Mouse (Mus musculus): Measurements from ENCODE around the gene Ctcf. TPM values are rescaled to one million over a fixed set of nuclear protein-coding genes. Genes with fewer than 3 reads are reported as not detected.

The Ctcf gene
- polyA plus RNA-seq, 1 experiment, result 69.7 TPM

DNA sequence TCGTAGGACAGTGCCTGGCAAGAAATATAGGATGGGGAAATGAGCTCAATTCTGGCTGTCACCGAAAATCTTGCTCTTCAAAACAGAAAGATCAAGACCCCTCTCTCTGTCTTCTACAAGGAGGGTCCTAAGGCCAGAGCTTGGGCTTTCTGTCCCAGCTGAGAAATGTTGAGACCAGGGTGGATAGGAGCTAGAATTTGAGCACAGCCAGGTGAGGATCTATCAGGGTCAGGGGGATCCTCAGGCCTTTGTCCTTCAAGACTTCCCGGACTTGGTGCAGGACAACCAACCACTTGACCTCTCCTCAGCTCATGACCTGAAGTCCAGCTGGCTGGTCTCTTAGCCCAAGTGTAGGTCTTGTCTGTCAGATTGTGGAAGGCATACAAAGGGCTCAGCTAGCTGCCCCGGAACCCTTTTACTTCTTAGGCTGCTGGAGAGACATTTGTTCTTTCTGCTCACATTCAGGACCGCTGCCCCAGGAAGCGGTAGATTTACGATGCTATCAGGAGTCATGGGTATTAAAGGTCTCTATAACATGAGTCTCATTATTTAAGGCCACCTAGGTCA, 12.6 kb upstream of the Ctcf start:
- H3K4me3 ChIP-seq (ENCODE audit: insufficient read depth, low read length), result no peak overlapping the region
- no peak overlapping the region for H3K27ac ChIP-seq (ENCODE audit: insufficient read depth, low read length)
- TF ChIP-seq CTCF (IDR thresholded peaks at IDR 0.05; ENCODE audit: borderline replicate concordance, insufficient read depth, low read length) (no peak), POLR2A (IDR thresholded peaks at IDR 0.05; ENCODE audit: low read depth, low read length) (no peak)
- H3K4me1 ChIP-seq (ENCODE audit: control insufficient read depth, insufficient read depth, low read length), result peaks cover 5% of the 10 kb centered on the region; the same call in 1 of the 2 replicates

DNA sequence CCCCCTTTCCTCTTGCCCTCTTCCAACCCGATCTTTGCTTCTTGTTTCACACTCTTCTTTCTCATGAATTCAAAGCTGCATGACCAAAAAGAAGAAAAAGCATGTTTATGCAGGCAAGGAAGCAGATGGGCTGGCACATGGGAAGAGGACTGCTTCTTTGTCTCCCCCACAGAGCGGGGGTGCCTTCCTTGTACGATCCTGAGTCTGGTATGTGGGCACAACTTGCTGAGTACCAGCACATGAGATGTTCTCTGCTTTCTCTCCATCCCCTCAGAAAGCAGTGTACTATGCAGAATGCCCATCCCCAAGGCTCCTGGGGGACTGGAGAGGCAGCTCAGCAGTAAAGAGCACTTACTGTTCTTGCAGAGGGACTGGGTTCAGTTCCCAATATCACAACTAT, 12.0 kb upstream of the Ctcf start:
- Histone ChIP-seq H3K4me3 (ENCODE audit: insufficient read depth, low read length) (no peak overlapping the region), H3K4me1 (ENCODE audit: control insufficient read depth, insufficient read depth, low read length) (peaks cover 5% of the 10 kb centered on the region; the same call in 1 of the 2 replicates), H3K27ac (ENCODE audit: insufficient read depth, low read length) (no peak overlapping the region)
- TF ChIP-seq CTCF (IDR thresholded peaks at IDR 0.05; ENCODE audit: borderline replicate concordance, insufficient read depth, low read length), result no peak
- TF ChIP-seq POLR2A (IDR thresholded peaks at IDR 0.05; ENCODE audit: low read depth, low read length), result no peak

DNA sequence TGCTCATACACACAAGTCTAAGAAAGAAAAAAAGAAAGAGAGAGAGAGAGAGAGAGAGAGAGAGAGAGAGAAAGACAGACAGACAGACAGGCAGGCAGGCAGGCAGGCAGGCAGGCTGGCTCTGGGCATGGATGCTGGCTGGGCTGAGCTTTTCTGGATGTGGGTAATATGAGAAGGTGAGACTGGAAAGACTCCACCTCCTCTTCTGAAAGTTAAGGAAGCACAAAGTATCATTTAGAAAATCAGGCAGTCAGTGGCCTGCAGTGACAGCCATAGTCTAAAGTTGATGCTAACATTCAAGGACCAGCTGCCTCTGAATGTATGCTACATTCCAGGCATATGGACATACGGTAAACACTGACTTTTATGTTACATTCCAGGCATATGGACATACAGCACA, 11.5 kb upstream of the Ctcf start:
- Histone ChIP-seq H3K4me3 (ENCODE audit: insufficient read depth, low read length) (no peak overlapping the region), H3K4me1 (ENCODE audit: control insufficient read depth, insufficient read depth, low read length) (peaks cover 5% of the 10 kb centered on the region; the same call in 1 of the 2 replicates), H3K27ac (ENCODE audit: insufficient read depth, low read length) (no peak overlapping the region)
- TF ChIP-seq CTCF (IDR thresholded peaks at IDR 0.05; ENCODE audit: borderline replicate concordance, insufficient read depth, low read length) (no peak), POLR2A (IDR thresholded peaks at IDR 0.05; ENCODE audit: low read depth, low read length) (no peak)

DNA sequence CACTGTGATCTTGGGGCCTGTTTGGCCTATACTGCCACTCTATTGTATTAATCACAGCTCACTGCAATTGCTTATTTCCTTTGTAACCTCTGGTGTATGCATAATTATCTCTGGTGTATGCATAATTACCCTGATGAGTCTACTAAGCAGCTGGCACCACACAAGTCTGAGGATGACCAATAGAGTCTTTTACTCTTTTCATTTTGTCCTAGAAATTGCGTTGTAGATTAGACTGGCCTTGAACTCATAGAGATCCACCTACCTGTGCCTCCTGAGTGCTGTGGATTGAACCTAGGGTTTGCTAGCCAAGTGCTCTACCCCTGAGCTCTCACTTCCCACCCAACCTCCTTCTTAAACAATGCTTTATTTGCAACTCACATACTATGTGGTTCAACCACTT, 10.3 kb upstream of the Ctcf start:
- Histone ChIP-seq H3K4me3 (ENCODE audit: insufficient read depth, low read length) (no peak overlapping the region), H3K27ac (ENCODE audit: insufficient read depth, low read length) (no peak overlapping the region), H3K4me1 (ENCODE audit: control insufficient read depth, insufficient read depth, low read length) (peaks cover 5% of the 10 kb centered on the region; the same call in 1 of the 2 replicates)
- TF ChIP-seq CTCF (IDR thresholded peaks at IDR 0.05; ENCODE audit: borderline replicate concordance, insufficient read depth, low read length) (no peak), POLR2A (IDR thresholded peaks at IDR 0.05; ENCODE audit: low read depth, low read length) (no peak)

DNA sequence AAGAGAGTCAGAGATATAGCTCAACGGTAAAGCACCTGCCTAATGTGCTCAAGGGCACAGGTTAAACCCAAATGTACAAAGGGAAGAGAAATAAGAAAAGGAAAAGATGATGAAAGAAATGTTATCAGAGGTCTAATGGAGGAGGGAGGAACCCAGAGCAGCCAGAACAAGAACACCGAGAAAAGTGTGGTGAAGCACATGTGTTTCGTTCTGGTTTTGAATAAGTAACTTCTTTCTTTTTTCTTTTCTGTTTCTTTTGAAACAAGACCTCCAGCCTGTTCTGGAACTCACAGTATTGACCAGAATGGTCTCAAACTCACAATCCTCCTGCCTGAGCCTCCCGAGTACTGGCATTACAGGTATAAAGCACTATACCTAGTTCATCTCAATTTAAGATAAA, 7.0 kb upstream of the Ctcf start:
- H3K4me1 ChIP-seq (ENCODE audit: control insufficient read depth, insufficient read depth, low read length), result peaks cover 2% of the 10 kb centered on the region; the same call in 1 of the 2 replicates
- no peak for TF ChIP-seq POLR2A (IDR thresholded peaks at IDR 0.05; ENCODE audit: low read depth, low read length)
- TF ChIP-seq CTCF (IDR thresholded peaks at IDR 0.05; ENCODE audit: borderline replicate concordance, insufficient read depth, low read length), result no peak
- H3K27ac ChIP-seq (ENCODE audit: insufficient read depth, low read length), result no peak overlapping the region
- no peak overlapping the region for H3K4me3 ChIP-seq (ENCODE audit: insufficient read depth, low read length)

DNA sequence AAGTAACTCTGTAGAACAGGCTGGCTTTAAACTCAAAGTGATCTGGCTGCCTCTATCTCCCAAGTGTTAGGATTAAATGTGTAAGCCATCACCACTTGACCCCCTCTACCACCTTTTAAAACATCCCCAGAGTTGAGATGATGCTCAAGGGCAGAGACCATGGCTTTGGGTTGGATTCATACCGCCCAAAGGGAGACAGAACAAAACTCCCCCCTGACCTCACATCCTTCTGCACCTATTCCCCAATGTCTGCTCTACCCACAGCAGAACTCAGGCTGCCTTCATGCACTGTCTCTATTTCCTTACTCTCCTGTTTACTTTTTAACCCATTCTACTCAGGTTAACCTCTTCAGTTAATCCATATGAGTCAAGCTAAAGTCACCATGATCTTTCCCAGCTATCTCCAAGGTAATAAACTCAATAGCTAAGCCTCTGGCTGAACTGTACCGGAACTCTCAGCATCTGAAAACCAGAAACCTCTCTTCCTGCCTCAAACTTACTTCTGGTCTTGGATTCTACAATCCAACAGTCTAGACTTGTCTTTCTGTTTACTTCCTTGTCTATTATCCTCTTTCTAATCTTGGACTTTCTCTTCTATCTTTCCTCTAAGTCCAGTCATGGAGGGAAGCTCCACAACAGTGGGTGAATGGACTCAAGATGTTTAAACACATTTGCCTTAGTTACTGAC, 1.5 kb upstream of the Ctcf start:
- Histone ChIP-seq H3K27ac (ENCODE audit: insufficient read depth, low read length) (no peak overlapping the region), H3K4me1 (ENCODE audit: control insufficient read depth, insufficient read depth, low read length) (peaks cover 13% of the 10 kb centered on the region), H3K4me3 (ENCODE audit: insufficient read depth, low read length) (peak overlapping the region; percentile 82; the same call in 1 of the 2 replicates)
- no peak for TF ChIP-seq POLR2A (IDR thresholded peaks at IDR 0.05; ENCODE audit: low read depth, low read length)
- TF ChIP-seq CTCF (IDR thresholded peaks at IDR 0.05; ENCODE audit: borderline replicate concordance, insufficient read depth, low read length), result no peak

DNA sequence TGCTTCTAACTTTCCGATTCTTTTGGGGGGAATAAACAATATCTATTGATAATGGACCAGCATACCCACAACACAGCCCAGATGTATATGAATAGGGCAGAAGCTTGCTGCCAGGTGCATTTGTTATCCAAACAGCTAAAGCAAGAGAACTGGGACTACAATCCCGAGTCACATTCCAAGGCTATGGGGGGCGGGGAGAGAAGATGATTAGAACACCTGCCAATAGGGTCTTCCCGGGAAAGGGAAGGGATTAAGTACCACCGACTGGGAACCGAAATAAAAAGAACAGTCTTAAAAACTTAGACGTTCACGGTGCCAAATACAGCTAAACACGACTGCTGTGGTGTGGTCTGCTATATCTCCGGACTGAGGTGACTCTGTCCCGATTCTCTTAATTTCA, 887 bp upstream of the Ctcf start:
- Histone ChIP-seq H3K27ac (ENCODE audit: insufficient read depth, low read length) (peak overlapping the region; percentile 72), H3K4me3 (ENCODE audit: insufficient read depth, low read length) (peak overlapping the region; percentile 82), H3K4me1 (ENCODE audit: control insufficient read depth, insufficient read depth, low read length) (peaks cover 16% of the 10 kb centered on the region)
- no peak for TF ChIP-seq CTCF (IDR thresholded peaks at IDR 0.05; ENCODE audit: borderline replicate concordance, insufficient read depth, low read length)
- no peak for TF ChIP-seq POLR2A (IDR thresholded peaks at IDR 0.05; ENCODE audit: low read depth, low read length)

DNA sequence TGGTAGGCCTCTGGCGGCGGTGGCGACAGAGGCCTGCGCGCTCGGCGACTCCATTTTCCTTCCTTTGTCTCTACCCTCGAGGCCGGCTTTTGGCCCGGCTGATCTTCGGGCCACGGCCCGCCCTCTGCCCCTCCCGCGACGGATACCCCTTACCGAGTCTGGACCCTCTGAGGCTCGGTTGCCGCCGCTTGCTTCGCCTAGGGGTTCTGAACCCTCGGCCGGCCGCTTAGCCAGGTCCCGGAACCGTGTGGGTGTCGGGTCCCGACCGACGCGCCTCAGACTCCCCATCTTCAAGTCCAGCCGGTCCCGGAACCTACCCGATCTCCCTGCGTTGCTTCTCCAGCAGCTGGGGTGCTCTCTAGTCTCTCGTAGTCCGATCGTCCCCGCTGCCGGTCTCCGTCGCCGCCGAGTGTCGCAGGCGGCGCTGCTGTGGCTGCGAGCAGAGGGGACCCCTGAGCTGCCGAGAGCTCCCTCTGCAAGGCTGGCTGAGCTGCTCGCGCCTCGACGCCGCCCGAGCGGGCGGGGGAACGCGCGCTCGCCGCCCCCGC, 669 bp downstream of the Ctcf start, which contains the start of gene Agrp:
Gene Agrp, minus strand, starts transcription at position 431 of the 548 bp plus-strand sequence.
- Histone ChIP-seq H3K4me1 (ENCODE audit: control insufficient read depth, insufficient read depth, low read length) (peaks cover 16% of the 10 kb centered on the region), H3K27ac (ENCODE audit: insufficient read depth, low read length) (peak within 1 kb of the TSS; percentile 98), H3K4me3 (ENCODE audit: insufficient read depth, low read length) (peak within 1 kb of the TSS; percentile 91)
- TF ChIP-seq CTCF (IDR thresholded peaks at IDR 0.05; ENCODE audit: borderline replicate concordance, insufficient read depth, low read length), result no peak
- TF ChIP-seq POLR2A (IDR thresholded peaks at IDR 0.05; ENCODE audit: low read depth, low read length), result peak; percentile 47

DNA sequence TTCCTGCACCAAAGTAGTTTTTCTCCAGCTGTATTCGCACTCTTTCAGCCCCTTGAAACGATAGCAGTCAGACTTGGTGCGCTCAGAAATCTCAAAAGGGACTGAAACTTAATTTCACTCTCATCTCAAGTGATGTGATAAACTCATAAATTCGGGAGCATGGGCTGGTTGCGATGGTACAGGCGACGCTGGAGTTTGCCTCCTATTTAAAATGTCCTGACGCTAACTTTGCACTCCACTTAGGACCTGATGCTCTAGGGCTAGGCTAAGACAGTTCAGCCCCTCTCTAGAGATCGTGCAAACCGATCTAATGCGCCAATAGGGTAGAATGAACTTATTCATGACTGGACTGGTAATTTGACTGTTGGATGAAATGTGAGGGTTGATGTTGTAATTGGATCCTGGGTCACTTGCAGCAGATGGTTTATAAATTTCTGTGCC, 1.3 kb downstream of the Ctcf start:
- Histone ChIP-seq H3K27ac (ENCODE audit: insufficient read depth, low read length) (peak overlapping the region; percentile 97), H3K4me1 (ENCODE audit: control insufficient read depth, insufficient read depth, low read length) (peaks cover 16% of the 10 kb centered on the region), H3K4me3 (ENCODE audit: insufficient read depth, low read length) (peak overlapping the region; percentile 91)
- no peak for TF ChIP-seq CTCF (IDR thresholded peaks at IDR 0.05; ENCODE audit: borderline replicate concordance, insufficient read depth, low read length)
- TF ChIP-seq POLR2A (IDR thresholded peaks at IDR 0.05; ENCODE audit: low read depth, low read length), result peak; percentile 75

DNA sequence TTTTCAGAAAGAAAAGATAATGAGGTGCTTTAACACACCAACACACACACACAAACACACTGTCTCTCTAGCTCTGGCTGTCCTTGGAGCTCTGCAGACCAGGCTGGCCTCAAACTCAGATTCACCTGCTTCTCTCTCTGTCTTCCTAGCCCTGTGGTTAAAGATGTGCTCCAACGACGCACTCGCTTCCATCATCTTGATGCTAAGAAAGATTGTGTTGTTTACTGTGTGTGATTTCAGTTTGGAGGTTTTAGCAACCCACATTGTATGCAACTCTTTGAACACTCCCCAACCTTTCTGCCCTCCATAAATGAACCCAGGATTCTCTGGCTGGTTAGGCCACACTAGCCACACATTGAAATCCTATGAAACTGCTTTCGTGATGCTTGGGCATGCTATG, 2.1 kb downstream of the Ctcf start:
- Histone ChIP-seq H3K27ac (ENCODE audit: insufficient read depth, low read length) (no peak overlapping the region), H3K4me1 (ENCODE audit: control insufficient read depth, insufficient read depth, low read length) (peaks cover 16% of the 10 kb centered on the region), H3K4me3 (ENCODE audit: insufficient read depth, low read length) (peak overlapping the region; percentile 19; the same call in 1 of the 2 replicates)
- TF ChIP-seq CTCF (IDR thresholded peaks at IDR 0.05; ENCODE audit: borderline replicate concordance, insufficient read depth, low read length), result no peak
- no peak for TF ChIP-seq POLR2A (IDR thresholded peaks at IDR 0.05; ENCODE audit: low read depth, low read length)
